Mouse (Mus musculus) myocyte (in vitro differentiated cells): Measurements from ENCODE around the gene Dctn1.

ENCODE experiments used
- CEBPB ChIP-seq: IDR thresholded peaks from 2 replicates; pipeline ENCODE4 v1.6.1; 2011; ENCODE audit warnings: mild to moderate bottlenecking, moderate library complexity; ENCODE audit not compliant: poor library complexity, insufficient read depth, severe bottlenecking
- E2F4 ChIP-seq: IDR thresholded peaks from one replicate; pipeline ENCODE4 v1.6.1; 2011; ENCODE audit warnings: mild to moderate bottlenecking, control low read depth, moderate library complexity; ENCODE audit not compliant: insufficient read depth
- MAX ChIP-seq: IDR thresholded peaks from one replicate; pipeline ENCODE4 v1.6.1; 2011; ENCODE audit warnings: low read depth, mild to moderate bottlenecking, control low read depth
- MYOD1 ChIP-seq, 3 experiments: IDR thresholded peaks; one replicate each; pipeline ENCODE4 v1.6.1; 2011; ENCODE audit warnings: control low read depth in 2 of 3, low read depth in 2 of 3, mild to moderate bottlenecking in 2 of 3, moderate library complexity in 1 of 3; ENCODE audit not compliant: insufficient read length in 2 of 3, control insufficient read depth in 1 of 3
- POLR2A ChIP-seq: IDR thresholded peaks from one replicate; pipeline ENCODE4 v1.6.1; 2011; ENCODE audit warnings: low read depth, mild to moderate bottlenecking, control low read depth, moderate library complexity; ENCODE audit not compliant: insufficient read length
- POLR2AphosphoS2 ChIP-seq: IDR thresholded peaks from one replicate; pipeline ENCODE4 v1.6.1; 2011; ENCODE audit warnings: low read depth, control low read depth; ENCODE audit not compliant: insufficient read length
- TCF12 ChIP-seq: IDR thresholded peaks from one replicate; pipeline ENCODE4 v1.6.1; 2011; ENCODE audit warnings: mild to moderate bottlenecking, control low read depth; ENCODE audit not compliant: poor library complexity, insufficient read depth, severe bottlenecking
- USF1 ChIP-seq: IDR thresholded peaks from one replicate; pipeline ENCODE4 v1.6.1; 2011; ENCODE audit warnings: low read depth, mild to moderate bottlenecking, control low read depth, moderate library complexity

GRCm38 (mm10) chr6:83127419-83127818 lies 38.3 kb upstream of the Dctn1 start:
- TF ChIP-seq POLR2A (no peak), MYOD1 (IDR thresholded peaks at IDR 0.05; ENCODE audit: control insufficient read depth in 1 of 3, insufficient read length in 2 of 3, low read depth in 2 of 3) (no peak), E2F4 (no peak), MAX (no peak), CEBPB (no peak), POLR2AphosphoS2 (no peak), TCF12 (no peak), USF1 (no peak)
